Mouse (Mus musculus) ovary, postnatal 36 days (tissue): ENCODE measurements around the gene Mllt3.
A peak's percentile ranks its signal among the peaks of the same experiment; 100 is the strongest.

Experiments used
- DNase-seq: peaks from one replicate; pipeline ENCODE4 v3.0.0; 2022; ENCODE audit warnings: low spot score, mixed read lengths

The Mllt3 gene

GRCm38 (mm10) chr4:87823623-87824022, 209.5 kb downstream of the Mllt3 start:
- DNase-seq, result no peak

- DNase-seq, result no peak
These were observed 210.0 kb downstream of the Mllt3 start for GRCm38 (mm10) chr4:87823191-87823590.

- no peak for DNase-seq
These were observed 212.3 kb downstream of the Mllt3 start for GRCm38 (mm10) chr4:87820911-87821310.

GRCm38 (mm10) chr4:87819182-87819581, 214.0 kb downstream of the Mllt3 start:
- DNase-seq, result no peak

GRCm38 (mm10) chr4:87818276-87818675, 214.9 kb downstream of the Mllt3 start:
- no peak for DNase-seq

GRCm38 (mm10) chr4:87815465-87816108, 217.6 kb downstream of the Mllt3 start:
- no peak for DNase-seq

GRCm38 (mm10) chr4:87811899-87812298, 221.3 kb downstream of the Mllt3 start:
- no peak for DNase-seq

- DNase-seq, result no peak
These were observed 226.8 kb downstream of the Mllt3 start for GRCm38 (mm10) chr4:87806196-87806987.

- DNase-seq, result no peak
These were observed 228.6 kb downstream of the Mllt3 start for GRCm38 (mm10) chr4:87804576-87804975.

- DNase-seq, result no peak
These were observed 229.9 kb downstream of the Mllt3 start for GRCm38 (mm10) chr4:87803313-87803712.

GRCm38 (mm10) chr4:87802140-87802539, 231.0 kb downstream of the Mllt3 start:
- no peak for DNase-seq

GRCm38 (mm10) chr4:87801332-87801731, 231.8 kb downstream of the Mllt3 start:
- DNase-seq, result no peak

- DNase-seq, result no peak
These were observed 232.9 kb downstream of the Mllt3 start for GRCm38 (mm10) chr4:87800276-87800675.

GRCm38 (mm10) chr4:87799418-87799817, 233.7 kb downstream of the Mllt3 start:
- no peak for DNase-seq

GRCm38 (mm10) chr4:87795261-87795660, 237.9 kb downstream of the Mllt3 start:
- DNase-seq, result no peak

- no peak for DNase-seq
These were observed 238.9 kb downstream of the Mllt3 start for GRCm38 (mm10) chr4:87794216-87794615.

GRCm38 (mm10) chr4:87792511-87792910, 240.7 kb downstream of the Mllt3 start:
- no peak for DNase-seq

GRCm38 (mm10) chr4:87789446-87789845, 243.7 kb downstream of the Mllt3 start:
- DNase-seq, result no peak

- DNase-seq, result peak; percentile 19
These were observed 244.5 kb downstream of the Mllt3 start for GRCm38 (mm10) chr4:87788691-87789090.

GRCm38 (mm10) chr4:87785132-87786074, 247.8 kb downstream of the Mllt3 start:
- peak; percentile 49 for DNase-seq

GRCm38 (mm10) chr4:87783809-87784208, 249.4 kb downstream of the Mllt3 start:
- no peak for DNase-seq

GRCm38 (mm10) chr4:87781971-87782370, 251.2 kb downstream of the Mllt3 start:
- DNase-seq, result no peak
